Mouse (Mus musculus): ENCODE data around the gene Pard3b.

Gene Pard3b

GRCm38 (mm10) chr1:62388013-62388412 lies 749.4 kb downstream of the Pard3b start:
- DNase-seq (ENCODE audit: low spot score in 2 of 2) = no peak

- no peak for DNase-seq (ENCODE audit: low spot score in 2 of 2)
Observed at GRCm38 (mm10) chr1:62392863-62393262, 754.2 kb downstream of the Pard3b start.

GRCm38 (mm10) chr1:62394555-62394954 lies 755.9 kb downstream of the Pard3b start:
- no peak for DNase-seq (ENCODE audit: low spot score in 2 of 2)

- DNase-seq (ENCODE audit: low spot score in 2 of 2) = no peak
Observed at GRCm38 (mm10) chr1:62398261-62398660, 759.6 kb downstream of the Pard3b start.

GRCm38 (mm10) chr1:62398738-62399137 lies 760.1 kb downstream of the Pard3b start:
- DNase-seq (ENCODE audit: low spot score in 2 of 2) = no peak

- no peak for DNase-seq (ENCODE audit: low spot score in 2 of 2)
Observed at GRCm38 (mm10) chr1:62405061-62405460, 766.4 kb downstream of the Pard3b start.

GRCm38 (mm10) chr1:62411368-62411767 lies 772.7 kb downstream of the Pard3b start:
- DNase-seq (ENCODE audit: low spot score in 2 of 2) = no peak

- DNase-seq (ENCODE audit: low spot score in 2 of 2) = no peak
Observed at GRCm38 (mm10) chr1:62412019-62412418, 773.4 kb downstream of the Pard3b start.

GRCm38 (mm10) chr1:62412988-62413387 lies 774.4 kb downstream of the Pard3b start:
- no peak for DNase-seq (ENCODE audit: low spot score in 2 of 2)

GRCm38 (mm10) chr1:62414521-62414920 lies 775.9 kb downstream of the Pard3b start:
- DNase-seq (ENCODE audit: low spot score in 2 of 2) = no peak

- no peak for DNase-seq (ENCODE audit: low spot score in 2 of 2)
Observed at GRCm38 (mm10) chr1:62416627-62417374, 778.2 kb downstream of the Pard3b start.

- no peak for DNase-seq (ENCODE audit: low spot score in 2 of 2)
Observed at GRCm38 (mm10) chr1:62422896-62423650, 784.4 kb downstream of the Pard3b start.

GRCm38 (mm10) chr1:62425369-62425768 lies 786.7 kb downstream of the Pard3b start:
- DNase-seq (ENCODE audit: low spot score in 2 of 2) = no peak

GRCm38 (mm10) chr1:62428736-62429135 lies 790.1 kb downstream of the Pard3b start:
- DNase-seq (ENCODE audit: low spot score in 2 of 2) = no peak

GRCm38 (mm10) chr1:62429333-62430182 lies 790.9 kb downstream of the Pard3b start:
- no peak for DNase-seq (ENCODE audit: low spot score in 2 of 2)

- no peak for DNase-seq (ENCODE audit: low spot score in 2 of 2)
Observed at GRCm38 (mm10) chr1:62431054-62431453, 792.4 kb downstream of the Pard3b start.

- DNase-seq (ENCODE audit: low spot score in 2 of 2) = no peak
Observed at GRCm38 (mm10) chr1:62433891-62434290, 795.3 kb downstream of the Pard3b start.

GRCm38 (mm10) chr1:62435844-62436243 lies 797.2 kb downstream of the Pard3b start:
- DNase-seq (ENCODE audit: low spot score in 2 of 2) = no peak

- no peak for DNase-seq (ENCODE audit: low spot score in 2 of 2)
Observed at GRCm38 (mm10) chr1:62436304-62436703, 797.7 kb downstream of the Pard3b start.

- no peak for DNase-seq (ENCODE audit: low spot score in 2 of 2)
Observed at GRCm38 (mm10) chr1:62437493-62437892, 798.9 kb downstream of the Pard3b start.

GRCm38 (mm10) chr1:62444406-62444805 lies 805.8 kb downstream of the Pard3b start:
- DNase-seq (ENCODE audit: low spot score in 2 of 2) = no peak

GRCm38 (mm10) chr1:62446818-62447217 lies 808.2 kb downstream of the Pard3b start:
- DNase-seq (ENCODE audit: low spot score in 2 of 2) = no peak
